Mouse (Mus musculus): ENCODE results near the gene Lemd1.
"Not testable (repeated sequence)": the region's sequence is repeated elsewhere in the genome, so short reads cannot be mapped to it uniquely, and the experiment has no call there.

The Lemd1 gene

DNA sequence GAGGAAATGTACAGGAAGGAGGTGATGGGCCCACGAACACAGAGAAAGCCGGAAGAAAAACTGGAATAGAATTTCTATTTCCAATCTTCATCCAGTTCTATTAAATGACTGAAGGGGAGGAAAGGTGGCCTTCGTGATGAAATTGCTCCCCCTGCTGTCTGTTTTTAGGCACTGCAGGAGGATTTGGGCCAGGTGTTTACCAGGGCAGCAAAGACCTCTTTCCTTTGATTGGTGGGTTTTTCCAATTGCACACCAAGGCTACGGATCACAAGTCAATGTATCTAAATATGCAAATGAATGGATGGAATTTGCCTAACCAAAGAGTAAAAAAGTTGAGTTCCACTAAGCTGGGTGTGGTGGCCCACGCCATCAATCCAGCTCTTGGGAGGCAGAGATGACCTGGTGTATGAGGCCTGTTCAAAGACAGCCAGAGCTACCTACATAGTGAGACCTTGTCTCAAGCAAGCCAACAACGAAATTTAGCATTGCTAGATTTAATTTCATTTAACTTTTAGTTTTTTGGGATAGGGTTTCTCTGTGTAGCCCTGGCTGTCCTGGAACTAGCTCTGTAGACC, 46.4 kb downstream of the Lemd1 start:
- intact Hi-C loops (cut with DNase I) = loop anchor here (2.0 to 5.0 kb wide), 2 partner anchors 81 to 120 kb away; no protein-coding TSS in a partner anchor

DNA sequence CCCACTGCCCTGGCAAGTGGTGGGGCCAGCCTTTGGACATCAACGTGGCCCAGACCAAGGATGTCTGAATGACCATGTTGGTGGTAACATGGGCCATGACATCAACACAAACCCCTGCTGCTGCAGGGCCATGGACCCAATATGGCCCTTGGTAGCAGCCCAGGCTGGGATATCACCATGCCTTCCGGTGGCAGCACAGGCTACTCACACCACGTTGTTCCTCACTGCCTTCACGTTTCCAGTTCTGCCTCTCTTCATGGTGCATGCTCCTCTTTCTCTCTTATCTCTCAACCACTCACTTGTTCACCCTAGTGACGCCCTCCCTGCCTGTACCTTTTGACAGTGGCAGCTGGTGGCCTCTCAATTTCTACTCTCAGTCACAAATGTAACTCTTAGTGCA, 53.8 kb downstream of the Lemd1 start:
- intact Hi-C loops (cut with DNase I) = no loop called here

DNA sequence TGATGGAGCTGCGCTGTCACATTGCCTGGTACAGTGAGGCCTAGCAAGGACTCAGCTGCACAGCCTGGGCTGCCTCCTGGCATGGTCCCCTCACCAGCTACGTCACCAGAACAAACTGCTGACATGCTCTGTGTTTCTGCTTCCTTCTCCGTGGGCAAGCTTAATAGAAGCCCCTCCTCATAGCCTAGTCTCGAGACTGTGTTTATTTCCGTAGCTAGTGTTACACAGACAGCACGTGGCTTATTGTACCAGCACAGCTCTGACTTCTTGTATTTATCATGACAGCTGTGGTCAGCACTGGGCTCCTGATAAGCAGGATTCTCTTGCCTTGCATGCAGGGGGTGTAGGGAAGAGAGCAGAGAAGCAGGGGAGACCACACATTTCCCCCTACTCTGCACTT, 54.9 kb downstream of the Lemd1 start:
- intact Hi-C loops (cut with DNase I) = no loop called here

DNA sequence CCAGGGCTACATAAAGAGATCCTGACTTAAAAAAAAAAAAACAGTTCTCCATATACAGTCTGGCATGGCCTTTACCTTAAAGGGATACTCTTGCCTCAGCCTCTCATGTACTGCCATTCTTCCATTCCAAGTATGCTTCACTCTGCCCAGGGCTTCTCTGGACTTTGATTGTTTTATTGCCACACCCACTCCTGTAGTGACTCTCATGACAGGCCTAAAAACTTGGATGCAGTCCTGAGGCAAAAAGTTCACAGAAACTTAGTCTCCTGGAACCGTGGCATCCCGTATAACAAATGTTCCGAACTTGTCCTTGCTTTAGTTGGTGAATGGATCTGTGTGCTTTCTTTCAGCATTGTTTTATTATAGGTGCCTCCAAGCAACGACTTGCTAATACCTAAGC, 55.4 kb downstream of the Lemd1 start:
- intact Hi-C loops (cut with DNase I) = no loop called here

DNA sequence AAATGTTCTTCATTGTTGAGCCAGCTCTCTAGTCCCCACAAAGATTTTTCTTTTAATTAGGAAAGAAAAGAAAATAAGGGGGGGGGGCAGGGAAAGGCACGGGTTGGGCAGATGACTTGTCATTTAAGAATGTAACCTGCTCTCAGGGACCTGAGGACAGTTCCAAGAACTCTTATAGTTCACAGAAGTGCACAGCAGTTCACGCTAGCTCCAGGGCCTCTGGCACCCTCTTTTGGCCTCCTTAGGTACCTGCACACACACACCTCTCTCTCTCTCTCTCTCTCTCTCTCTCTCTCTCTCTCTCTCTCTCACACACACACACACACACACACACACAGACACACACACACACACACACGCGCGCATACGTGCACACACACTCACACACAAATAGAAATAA, 63.2 kb downstream of the Lemd1 start:
- intact Hi-C loops (cut with DNase I) = no loop called here

- intact Hi-C loops (cut with DNase I) = no loop called here
Observed at GRCm38 (mm10) chr1:132260331-132260730, 69.1 kb downstream of the Lemd1 start.

DNA sequence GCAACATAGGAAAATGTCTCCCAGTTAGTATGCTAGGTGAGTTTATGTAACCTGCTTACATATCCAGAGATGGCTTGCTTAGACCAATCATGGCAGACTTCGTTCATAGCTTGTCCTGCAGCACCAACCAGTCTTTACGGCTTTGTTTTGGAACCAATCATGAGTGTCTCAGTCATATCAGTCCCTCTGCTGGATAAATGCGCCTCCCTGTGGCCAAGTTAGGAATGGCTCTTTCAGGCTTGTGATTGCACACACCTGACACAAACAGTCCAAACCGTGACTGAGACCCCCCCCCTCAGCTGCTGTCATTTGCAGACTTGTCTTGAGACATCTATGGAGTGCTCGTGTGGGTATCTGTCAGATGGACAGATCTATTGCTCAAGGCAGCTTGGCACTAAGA, 69.8 kb downstream of the Lemd1 start:
- intact Hi-C loops (cut with DNase I) = no loop called here

GRCm38 (mm10) chr1:132263618-132264017, 72.4 kb downstream of the Lemd1 start:
- intact Hi-C loops (cut with DNase I) = no loop called here

GRCm38 (mm10) chr1:132264577-132264976, 73.3 kb downstream of the Lemd1 start:
- intact Hi-C loops (cut with DNase I) = no loop called here

DNA sequence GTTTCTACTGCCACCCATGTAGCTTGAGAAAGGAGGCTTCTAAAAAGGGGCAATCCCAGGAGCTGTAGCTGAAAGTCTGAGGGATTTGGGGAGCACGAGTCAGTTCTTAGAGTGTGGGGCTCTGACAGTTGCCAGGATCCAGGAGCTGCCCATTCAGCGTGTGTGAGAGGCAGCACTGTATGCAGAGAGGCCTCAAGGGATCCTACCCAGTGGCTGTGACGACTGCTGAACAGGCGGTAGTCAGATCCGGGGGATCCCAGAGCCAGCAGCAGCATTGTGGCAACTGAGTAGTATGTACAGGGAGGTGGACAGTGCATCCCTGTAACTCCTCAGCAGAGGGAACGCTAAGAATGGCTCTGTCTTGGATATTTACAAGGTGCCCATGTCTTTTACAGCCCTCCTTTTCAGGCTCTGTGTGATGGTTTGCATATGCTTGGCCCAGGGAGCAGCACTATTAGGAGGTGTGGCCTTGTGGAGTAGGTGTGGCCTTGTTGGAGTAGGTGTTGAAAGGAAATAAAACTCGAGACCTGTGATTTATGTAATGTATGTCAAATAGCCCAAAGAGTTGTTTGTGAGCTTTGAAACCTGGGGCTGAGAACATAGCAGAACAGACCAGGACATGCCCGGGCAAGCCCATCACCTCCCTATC, 74.1 kb downstream of the Lemd1 start:
- intact Hi-C loops (cut with DNase I) = no loop called here

DNA sequence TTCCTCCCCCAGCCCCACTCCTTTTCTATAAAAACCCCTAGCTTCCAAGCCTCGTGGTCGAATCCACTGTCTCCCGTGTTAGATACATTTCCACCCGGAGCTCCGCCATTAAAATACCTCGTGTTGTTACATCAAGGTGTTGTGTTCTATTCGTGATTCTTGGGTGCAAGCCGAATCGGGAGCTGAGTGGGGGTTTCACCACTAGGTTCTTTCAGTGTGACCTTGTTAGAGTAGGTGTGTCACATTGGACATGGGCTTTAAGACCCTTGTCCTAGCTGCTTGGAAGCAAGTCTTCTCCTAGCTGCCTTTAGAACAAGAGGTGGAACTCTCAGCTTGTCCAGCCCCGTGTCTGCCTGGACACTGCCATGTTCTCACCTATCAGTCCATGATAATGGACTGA, 74.7 kb downstream of the Lemd1 start:
- intact Hi-C loops (cut with DNase I) = no loop called here

DNA sequence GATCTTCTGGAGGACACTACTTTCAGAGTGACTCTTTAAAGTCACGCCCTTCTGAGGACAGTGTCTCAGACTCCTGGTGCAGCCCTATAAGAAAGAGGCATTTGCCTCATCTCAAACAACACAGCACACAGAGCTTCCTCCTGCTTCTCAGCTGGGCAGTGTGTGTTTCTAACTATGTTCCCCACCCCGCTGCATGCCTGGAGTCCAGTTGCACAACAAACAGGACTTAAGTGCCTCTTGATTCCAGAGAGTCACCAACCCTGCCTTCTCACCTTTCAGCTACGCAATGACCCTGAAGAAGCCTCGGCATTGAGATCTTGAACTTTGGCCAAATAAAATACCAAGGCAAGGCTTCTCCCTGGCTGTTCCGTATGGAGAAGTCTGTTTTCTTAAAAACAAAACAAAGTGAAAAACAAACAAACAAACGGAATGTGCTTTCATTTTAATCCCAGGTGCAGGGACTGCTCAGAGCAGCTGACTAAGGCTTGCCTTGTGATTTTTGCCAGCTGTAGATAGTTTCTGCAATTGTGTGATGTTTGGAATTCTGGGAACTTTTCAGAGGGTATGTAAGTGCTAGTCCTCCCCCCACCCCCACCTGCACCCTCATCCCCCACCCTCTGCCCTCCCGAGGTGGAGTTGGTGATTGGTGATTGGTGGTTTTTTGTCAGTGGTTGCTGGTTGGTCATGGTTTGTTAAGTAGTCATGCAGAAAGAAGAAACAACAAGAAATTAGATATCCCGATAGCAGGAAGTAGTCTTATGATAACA, 75.7 kb downstream of the Lemd1 start:
- intact Hi-C loops (cut with DNase I) = no loop called here

GRCm38 (mm10) chr1:132267959-132268358, 76.7 kb downstream of the Lemd1 start:
- intact Hi-C loops (cut with DNase I) = no loop called here

- intact Hi-C loops (cut with DNase I) = no loop called here
Observed at GRCm38 (mm10) chr1:132268418-132269060, 77.3 kb downstream of the Lemd1 start.

GRCm38 (mm10) chr1:132271237-132271636, 80.0 kb downstream of the Lemd1 start:
- intact Hi-C loops (cut with DNase I) = no loop called here

DNA sequence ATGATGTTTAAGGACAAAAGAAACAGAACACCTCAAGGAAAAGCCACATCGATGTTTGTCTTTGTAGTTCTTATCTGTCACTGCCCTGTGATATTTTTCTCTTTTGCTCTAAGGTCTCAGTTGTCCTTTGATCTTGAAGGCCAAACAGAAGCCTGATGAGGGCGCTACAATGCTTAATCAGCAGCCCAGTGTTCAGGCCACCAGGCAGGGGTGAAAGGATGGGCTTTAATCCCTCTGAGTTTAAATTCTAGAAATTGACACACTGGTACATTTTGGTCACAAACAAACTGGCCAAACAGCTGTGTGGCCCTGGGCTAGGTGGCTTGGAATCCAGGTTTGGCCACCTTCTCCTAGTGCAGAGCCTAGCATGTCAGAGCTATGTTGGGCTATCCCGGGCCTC, 85.5 kb downstream of the Lemd1 start:
- intact Hi-C loops (cut with DNase I) = no loop called here

GRCm38 (mm10) chr1:132277124-132277523, 85.9 kb downstream of the Lemd1 start:
- intact Hi-C loops (cut with DNase I) = no loop called here

DNA sequence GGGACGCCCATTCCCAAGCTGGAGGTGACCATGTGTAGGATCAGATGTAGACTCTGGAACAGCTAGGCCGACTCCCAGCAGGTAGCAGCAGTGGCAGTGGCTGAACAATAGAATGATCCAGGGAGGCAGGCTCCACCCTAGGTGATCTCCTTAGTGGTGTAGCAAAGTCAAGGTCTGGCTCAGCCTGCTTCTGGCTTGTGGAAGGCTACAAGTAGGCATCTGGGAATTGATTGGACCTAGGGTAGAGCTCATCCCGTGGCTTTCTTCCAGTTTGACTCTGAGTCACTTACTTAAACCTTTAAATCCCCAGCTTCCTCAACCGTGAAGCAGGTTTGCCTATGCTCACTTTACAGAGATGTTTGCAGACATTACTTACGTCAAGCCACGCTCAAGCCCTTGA, 89.4 kb downstream of the Lemd1 start:
- intact Hi-C loops (cut with DNase I) = not testable (repeated sequence)

GRCm38 (mm10) chr1:132281523-132282176, 90.4 kb downstream of the Lemd1 start:
- intact Hi-C loops (cut with DNase I) = no loop called here

GRCm38 (mm10) chr1:132282177-132282536, 90.9 kb downstream of the Lemd1 start:
- intact Hi-C loops (cut with DNase I) = no loop called here

DNA sequence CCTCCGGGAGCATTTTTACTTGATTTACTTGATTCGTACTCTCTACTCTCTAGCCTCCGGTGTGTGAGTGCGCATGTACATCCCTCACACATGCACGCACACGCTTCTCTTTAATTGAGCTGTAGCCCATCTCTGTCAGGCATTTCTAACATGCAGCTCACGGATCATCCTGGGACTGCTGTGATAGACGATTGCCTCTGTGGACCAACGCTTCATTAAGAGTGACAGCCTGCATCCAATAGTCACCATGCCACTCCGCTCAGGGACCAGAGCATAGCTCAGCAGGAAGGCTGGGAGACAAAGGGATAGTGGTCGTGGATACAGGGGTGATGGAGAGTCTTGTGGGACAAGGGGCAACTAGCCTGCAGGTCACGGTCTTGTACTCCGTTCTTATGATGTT, 91.8 kb downstream of the Lemd1 start:
- intact Hi-C loops (cut with DNase I) = no loop called here

GRCm38 (mm10) chr1:132286735-132287134, 95.5 kb downstream of the Lemd1 start:
- intact Hi-C loops (cut with DNase I) = no loop called here

All from adrenal gland (tissue).